Mouse (Mus musculus): ENCODE data around the gene Ccdc81. TPM values are rescaled to one million over a fixed set of nuclear protein-coding genes. Genes with fewer than 3 reads are reported as not detected.

Ccdc81 gene
- polyA plus RNA-seq, 1 experiment from 2014 or later: 0.69 TPM

GRCm38 (mm10) chr7:89884551-89884950 lies 18.9 kb downstream of the Ccdc81 start:
- Histone ChIP-seq H3K27me3 (ENCODE audit: control insufficient read depth, insufficient read depth, low read depth, low read length) (no peaks in the 10 kb centered on the region), H3K9me3 (ENCODE audit: control insufficient read depth, low read length) (no peaks in the 10 kb centered on the region), H3K4me2 (ENCODE audit: low read depth, low read length) (no peak overlapping the region), H3K4me3 (ENCODE audit: low read length) (no peak overlapping the region), H3K36me3 (ENCODE audit: control insufficient read depth, insufficient read depth, low read length) (no peaks in the 10 kb centered on the region), H3K4me1 (replicated peaks; ENCODE audit: control insufficient read depth, insufficient read depth, low read length) (no peaks in the 10 kb centered on the region), H3K27ac (ENCODE audit: low read length) (no peak overlapping the region), H3K9ac (ENCODE audit: low read length) (no peak overlapping the region)
- no peak for ATAC-seq (ENCODE audit: low read depth)
- 46% methylated on average over 3 of the region's 3 CpGs for WGBS

- WGBS: 50% methylated on average over 1 of the region's 1 CpGs
- no peak for ATAC-seq (ENCODE audit: low read depth)
- H3K9ac ChIP-seq (ENCODE audit: low read length): no peak overlapping the region
- H3K9me3 ChIP-seq (ENCODE audit: control insufficient read depth, low read length): no peaks in the 10 kb centered on the region
- H3K36me3 ChIP-seq (ENCODE audit: control insufficient read depth, insufficient read depth, low read length): no peaks in the 10 kb centered on the region
- no peak overlapping the region for H3K4me2 ChIP-seq (ENCODE audit: low read depth, low read length)
- no peaks in the 10 kb centered on the region for H3K4me1 ChIP-seq (replicated peaks; ENCODE audit: control insufficient read depth, insufficient read depth, low read length)
- no peaks in the 10 kb centered on the region for H3K27me3 ChIP-seq (ENCODE audit: control insufficient read depth, insufficient read depth, low read depth, low read length)
- H3K4me3 ChIP-seq (ENCODE audit: low read length): no peak overlapping the region
- no peak overlapping the region for H3K27ac ChIP-seq (ENCODE audit: low read length)
These were observed 23.7 kb downstream of the Ccdc81 start for GRCm38 (mm10) chr7:89879686-89880085.

GRCm38 (mm10) chr7:89867221-89867620 lies 36.2 kb downstream of the Ccdc81 start:
- Histone ChIP-seq H3K27me3 (ENCODE audit: control insufficient read depth, insufficient read depth, low read depth, low read length) (no peaks in the 10 kb centered on the region), H3K9ac (ENCODE audit: low read length) (no peak overlapping the region), H3K36me3 (ENCODE audit: control insufficient read depth, insufficient read depth, low read length) (no peaks in the 10 kb centered on the region), H3K27ac (ENCODE audit: low read length) (no peak overlapping the region), H3K4me3 (ENCODE audit: low read length) (no peak overlapping the region), H3K4me1 (replicated peaks; ENCODE audit: control insufficient read depth, insufficient read depth, low read length) (no peaks in the 10 kb centered on the region), H3K9me3 (ENCODE audit: control insufficient read depth, low read length) (no peaks in the 10 kb centered on the region), H3K4me2 (ENCODE audit: low read depth, low read length) (no peak overlapping the region)
- ATAC-seq (ENCODE audit: low read depth): no peak
- 49% methylated on average over 5 of the region's 5 CpGs for WGBS

- WGBS: 82% methylated on average over 1 of the region's 1 CpGs
- Histone ChIP-seq H3K4me1 (replicated peaks; ENCODE audit: control insufficient read depth, insufficient read depth, low read length) (no peaks in the 10 kb centered on the region), H3K9ac (ENCODE audit: low read length) (no peak overlapping the region), H3K4me2 (ENCODE audit: low read depth, low read length) (no peak overlapping the region), H3K36me3 (ENCODE audit: control insufficient read depth, insufficient read depth, low read length) (no peaks in the 10 kb centered on the region), H3K27ac (ENCODE audit: low read length) (no peak overlapping the region), H3K27me3 (ENCODE audit: control insufficient read depth, insufficient read depth, low read depth, low read length) (no peaks in the 10 kb centered on the region), H3K4me3 (ENCODE audit: low read length) (no peak overlapping the region), H3K9me3 (ENCODE audit: control insufficient read depth, low read length) (no peaks in the 10 kb centered on the region)
- no peak for ATAC-seq (ENCODE audit: low read depth)
These were observed 38.7 kb downstream of the Ccdc81 start for GRCm38 (mm10) chr7:89864769-89865168.

GRCm38 (mm10) chr7:89856440-89857217 lies 46.8 kb downstream of the Ccdc81 start:
- Histone ChIP-seq H3K4me3 (ENCODE audit: low read length) (no peak overlapping the region), H3K27ac (ENCODE audit: low read length) (no peak overlapping the region), H3K27me3 (ENCODE audit: control insufficient read depth, insufficient read depth, low read depth, low read length) (no peaks in the 10 kb centered on the region), H3K9me3 (ENCODE audit: control insufficient read depth, low read length) (no peaks in the 10 kb centered on the region), H3K4me2 (ENCODE audit: low read depth, low read length) (no peak overlapping the region), H3K9ac (ENCODE audit: low read length) (no peak overlapping the region), H3K36me3 (ENCODE audit: control insufficient read depth, insufficient read depth, low read length) (no peaks in the 10 kb centered on the region), H3K4me1 (replicated peaks; ENCODE audit: control insufficient read depth, insufficient read depth, low read length) (no peaks in the 10 kb centered on the region)
- no peak for ATAC-seq (ENCODE audit: low read depth)
- WGBS: 51% methylated on average over 17 of the region's 17 CpGs

GRCm38 (mm10) chr7:89855196-89855595 lies 48.2 kb downstream of the Ccdc81 start:
- no peak for ATAC-seq (ENCODE audit: low read depth)
- WGBS: 84% methylated on average over 1 of the region's 1 CpGs
- Histone ChIP-seq H3K4me1 (replicated peaks; ENCODE audit: control insufficient read depth, insufficient read depth, low read length) (no peaks in the 10 kb centered on the region), H3K36me3 (ENCODE audit: control insufficient read depth, insufficient read depth, low read length) (no peaks in the 10 kb centered on the region), H3K4me3 (ENCODE audit: low read length) (no peak overlapping the region), H3K27me3 (ENCODE audit: control insufficient read depth, insufficient read depth, low read depth, low read length) (no peaks in the 10 kb centered on the region), H3K9ac (ENCODE audit: low read length) (no peak overlapping the region), H3K9me3 (ENCODE audit: control insufficient read depth, low read length) (no peaks in the 10 kb centered on the region), H3K27ac (ENCODE audit: low read length) (no peak overlapping the region), H3K4me2 (ENCODE audit: low read depth, low read length) (no peak overlapping the region)

GRCm38 (mm10) chr7:89853131-89853530 lies 50.3 kb downstream of the Ccdc81 start:
- H3K9ac ChIP-seq (ENCODE audit: low read length): no peak overlapping the region
- no peaks in the 10 kb centered on the region for H3K27me3 ChIP-seq (ENCODE audit: control insufficient read depth, insufficient read depth, low read depth, low read length)
- no peak for ATAC-seq (ENCODE audit: low read depth)
- no peak overlapping the region for H3K27ac ChIP-seq (ENCODE audit: low read length)
- H3K4me3 ChIP-seq (ENCODE audit: low read length): no peak overlapping the region
- H3K4me2 ChIP-seq (ENCODE audit: low read depth, low read length): no peak overlapping the region
- no peaks in the 10 kb centered on the region for H3K36me3 ChIP-seq (ENCODE audit: control insufficient read depth, insufficient read depth, low read length)
- 78% methylated on average over 5 of the region's 5 CpGs for WGBS
- H3K9me3 ChIP-seq (ENCODE audit: control insufficient read depth, low read length): no peaks in the 10 kb centered on the region
- H3K4me1 ChIP-seq (replicated peaks; ENCODE audit: control insufficient read depth, insufficient read depth, low read length): no peaks in the 10 kb centered on the region

GRCm38 (mm10) chr7:89852158-89853095 lies 51.0 kb downstream of the Ccdc81 start:
- H3K9ac ChIP-seq (ENCODE audit: low read length): no peak overlapping the region
- no peak for ATAC-seq (ENCODE audit: low read depth)
- H3K36me3 ChIP-seq (ENCODE audit: control insufficient read depth, insufficient read depth, low read length): no peaks in the 10 kb centered on the region
- no peaks in the 10 kb centered on the region for H3K4me1 ChIP-seq (replicated peaks; ENCODE audit: control insufficient read depth, insufficient read depth, low read length)
- H3K4me3 ChIP-seq (ENCODE audit: low read length): no peak overlapping the region
- no peak overlapping the region for H3K4me2 ChIP-seq (ENCODE audit: low read depth, low read length)
- WGBS: 53% methylated on average over 10 of the region's 10 CpGs
- H3K27ac ChIP-seq (ENCODE audit: low read length): no peak overlapping the region
- H3K9me3 ChIP-seq (ENCODE audit: control insufficient read depth, low read length): no peaks in the 10 kb centered on the region
- H3K27me3 ChIP-seq (ENCODE audit: control insufficient read depth, insufficient read depth, low read depth, low read length): no peaks in the 10 kb centered on the region

- Histone ChIP-seq H3K4me3 (ENCODE audit: low read length) (no peak overlapping the region), H3K36me3 (ENCODE audit: control insufficient read depth, insufficient read depth, low read length) (no peaks in the 10 kb centered on the region), H3K27me3 (ENCODE audit: control insufficient read depth, insufficient read depth, low read depth, low read length) (no peaks in the 10 kb centered on the region), H3K4me2 (ENCODE audit: low read depth, low read length) (no peak overlapping the region), H3K4me1 (replicated peaks; ENCODE audit: control insufficient read depth, insufficient read depth, low read length) (no peaks in the 10 kb centered on the region), H3K9me3 (ENCODE audit: control insufficient read depth, low read length) (no peaks in the 10 kb centered on the region), H3K9ac (ENCODE audit: low read length) (no peak overlapping the region), H3K27ac (ENCODE audit: low read length) (no peak overlapping the region)
- 56% methylated on average over 3 of the region's 3 CpGs for WGBS
- no peak for ATAC-seq (ENCODE audit: low read depth)
These were observed 52.9 kb downstream of the Ccdc81 start for GRCm38 (mm10) chr7:89850510-89850909.
